Mouse (Mus musculus): ENCODE results near the gene Cdk7.
A peak's percentile ranks its signal among the peaks of the same experiment; 100 is the strongest.
"Not testable (repeated sequence)": the region's sequence is repeated elsewhere in the genome, so short reads cannot be mapped to it uniquely, and the experiment has no call there.

The Cdk7 gene

DNA sequence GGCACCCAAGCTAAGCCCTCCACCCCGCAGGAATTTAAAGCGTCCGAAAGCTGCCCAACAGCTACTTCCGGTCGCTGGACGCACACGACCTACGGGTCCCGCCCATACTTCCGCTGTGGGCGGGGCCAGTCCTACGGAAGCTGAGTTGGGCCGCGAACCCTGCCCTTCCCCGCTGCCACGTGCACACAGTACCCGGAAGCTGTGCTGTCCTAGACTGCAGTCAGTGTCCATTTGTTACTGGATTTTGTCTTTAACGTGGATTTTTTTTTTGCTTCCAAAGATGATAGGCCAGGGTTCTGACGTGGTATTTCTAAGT, at the start of gene Cdk7:
TSS of gene Cdk7 (minus strand) at position 79 of the 316 bp plus-strand sequence.
- peak; percentile 94 for DNase-seq (ENCODE audit: low spot score)

DNA sequence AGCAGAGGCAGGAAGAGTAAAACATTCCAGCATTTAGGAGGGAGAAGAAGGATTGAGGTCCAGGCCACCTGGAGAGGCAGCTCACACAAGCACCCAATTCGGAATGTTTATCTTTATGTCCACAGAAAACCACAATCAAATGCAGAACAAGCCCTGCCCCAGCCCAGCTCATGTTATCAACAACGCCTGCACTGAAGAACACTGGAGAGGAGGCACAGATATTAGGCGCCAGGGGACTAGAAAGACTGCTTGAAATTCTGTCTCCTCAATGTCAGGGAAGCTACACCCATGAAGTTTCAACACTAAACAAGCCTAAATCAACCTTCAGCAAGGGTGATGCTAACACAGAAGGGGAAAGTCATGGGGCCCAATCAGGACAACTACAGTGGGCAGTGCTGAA, 46.8 kb upstream of the Cdk7 start:
- no peak for DNase-seq (ENCODE audit: low spot score)

DNA sequence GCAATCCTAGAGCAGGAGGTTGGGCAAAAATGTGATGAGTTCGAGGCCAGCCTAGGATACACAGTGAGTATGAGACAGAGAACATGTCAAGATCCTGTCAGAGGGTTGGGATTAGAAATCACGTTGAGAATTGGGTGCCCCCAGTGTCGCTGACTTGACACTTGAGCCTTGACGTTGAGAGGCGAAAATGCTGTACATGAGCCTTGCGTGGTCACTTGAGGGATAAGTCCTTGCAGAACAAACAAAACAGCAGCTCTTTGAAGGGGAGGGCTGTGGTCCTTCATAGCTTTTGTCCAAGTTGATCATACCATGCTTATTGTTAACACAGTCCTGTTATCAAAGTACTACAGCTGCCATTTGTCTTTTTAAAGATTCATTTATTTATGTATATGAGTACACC, 46.0 kb upstream of the Cdk7 start:
- DNase-seq (ENCODE audit: low spot score) = no peak

DNA sequence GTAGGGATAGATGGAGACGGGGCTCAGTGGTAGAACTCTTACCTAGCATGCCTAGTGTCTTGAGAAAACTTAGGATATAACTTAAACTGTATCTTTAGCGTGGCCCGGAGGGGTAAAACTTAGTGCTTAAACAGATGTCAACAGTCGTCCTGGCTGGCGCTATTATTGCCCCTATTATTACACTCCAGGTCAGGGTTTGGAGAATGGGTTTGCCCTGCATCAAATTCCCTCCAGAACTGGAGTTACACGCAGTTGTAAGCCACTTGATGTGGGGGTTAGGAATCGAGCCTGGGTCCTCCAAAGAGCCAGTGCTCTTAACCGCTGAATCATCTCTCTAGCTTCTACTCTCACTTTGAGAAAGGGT, 45.3 kb upstream of the Cdk7 start:
- DNase-seq (ENCODE audit: low spot score) = no peak

DNA sequence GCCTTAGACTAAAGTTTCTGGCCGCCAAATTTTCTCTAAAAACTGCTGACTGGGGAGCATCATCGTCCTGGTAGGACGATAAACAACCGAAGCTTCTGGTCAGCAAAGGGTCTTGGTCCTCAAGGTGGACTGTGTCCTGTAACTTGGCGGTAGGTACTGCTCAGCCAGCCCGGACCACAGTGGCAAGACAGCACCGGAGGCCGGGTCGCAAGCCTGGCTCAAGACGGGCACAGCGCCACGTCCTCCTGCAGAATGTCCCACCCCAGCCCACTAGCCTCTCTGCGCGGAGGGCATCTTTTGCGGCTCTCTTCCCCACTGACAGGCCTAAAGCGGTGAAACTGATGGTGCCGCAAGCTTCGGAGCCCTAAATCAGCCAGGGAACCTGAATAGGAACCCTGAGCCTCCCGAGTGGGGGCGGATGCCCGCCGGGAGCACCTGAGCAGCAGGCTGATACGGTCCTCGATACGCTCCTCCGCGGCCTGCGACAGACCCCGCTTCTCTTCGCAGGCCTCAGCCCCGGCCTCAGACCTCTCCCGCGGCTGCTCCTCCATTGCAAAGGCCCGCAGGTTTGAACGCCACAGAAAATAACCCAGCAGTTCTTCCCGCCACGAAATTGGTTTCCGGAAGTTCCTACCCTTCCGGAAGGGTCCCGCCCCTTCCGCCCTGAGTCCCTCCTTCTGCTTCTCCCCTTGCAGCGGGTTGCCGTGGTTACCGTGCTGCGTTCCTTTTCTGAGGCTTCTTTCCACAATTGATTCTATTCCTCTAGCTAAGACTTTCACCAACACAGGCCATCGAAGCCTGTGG, 44.7 kb upstream of the Cdk7 start, which contains the start of gene Cenph:
TSS of gene Cenph (minus strand) at position 648 of the 804 bp plus-strand sequence.
- peak; percentile 80 for DNase-seq (ENCODE audit: low spot score)

DNA sequence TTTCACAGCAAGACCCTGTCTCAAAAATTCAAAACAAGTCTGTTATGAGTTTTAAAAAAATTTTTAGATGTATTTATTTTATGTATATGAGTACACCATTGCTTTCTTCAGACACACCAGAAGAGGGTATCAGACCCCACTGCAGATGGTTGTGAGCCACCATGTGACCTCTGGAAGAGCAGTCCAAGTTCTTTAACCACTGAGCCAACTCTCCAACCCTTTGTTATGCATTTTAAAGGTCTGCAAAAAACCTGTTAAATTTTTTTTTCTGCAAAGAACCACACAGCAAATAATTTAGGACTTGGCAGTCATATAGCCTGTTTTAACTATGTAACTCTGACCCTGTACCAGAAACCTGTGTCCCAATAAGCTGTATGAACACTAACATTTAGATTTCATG, 44.0 kb upstream of the Cdk7 start:
- DNase-seq (ENCODE audit: low spot score) = no peak

DNA sequence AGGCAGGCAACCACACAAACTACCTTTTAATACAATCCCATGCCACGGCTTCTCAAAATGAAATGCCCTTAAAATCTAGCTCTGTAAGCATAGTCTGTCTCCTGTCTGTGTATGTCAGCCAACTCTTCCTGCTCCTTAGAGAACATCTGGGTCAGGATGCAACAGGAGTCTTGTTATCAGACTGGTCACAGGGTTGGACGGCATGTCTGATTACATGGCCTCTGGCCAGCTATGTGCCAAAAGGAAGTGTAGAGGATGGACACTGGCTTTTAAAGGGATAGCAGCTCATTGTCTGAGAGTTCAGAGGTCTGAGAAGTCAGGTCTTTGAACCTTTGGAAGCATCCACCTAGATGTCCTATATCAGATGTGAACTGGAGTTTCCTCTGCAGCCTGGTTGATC, 24.6 kb upstream of the Cdk7 start:
- DNase-seq (ENCODE audit: low spot score) = peak; percentile 48

DNA sequence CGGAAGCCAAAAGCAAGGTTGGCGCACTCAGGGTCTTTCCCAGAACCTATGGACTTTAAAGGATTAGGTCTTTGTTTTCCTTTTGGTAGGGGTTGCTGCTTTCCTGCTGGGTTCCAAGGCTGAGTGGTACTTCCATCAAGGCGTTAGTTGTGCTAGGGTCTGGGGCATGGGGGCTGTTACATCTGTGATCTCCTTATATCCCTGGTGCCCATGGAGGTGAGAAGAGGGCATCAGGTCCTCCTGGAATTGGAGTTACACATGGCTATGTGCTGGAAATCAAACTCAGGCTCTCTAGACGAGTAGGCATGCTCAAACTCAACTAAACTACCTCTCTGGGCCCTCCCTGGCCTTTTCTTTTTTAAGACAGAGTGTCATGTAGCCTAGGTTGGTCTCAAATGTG, 23.4 kb upstream of the Cdk7 start:
- DNase-seq (ENCODE audit: low spot score) = no peak

DNA sequence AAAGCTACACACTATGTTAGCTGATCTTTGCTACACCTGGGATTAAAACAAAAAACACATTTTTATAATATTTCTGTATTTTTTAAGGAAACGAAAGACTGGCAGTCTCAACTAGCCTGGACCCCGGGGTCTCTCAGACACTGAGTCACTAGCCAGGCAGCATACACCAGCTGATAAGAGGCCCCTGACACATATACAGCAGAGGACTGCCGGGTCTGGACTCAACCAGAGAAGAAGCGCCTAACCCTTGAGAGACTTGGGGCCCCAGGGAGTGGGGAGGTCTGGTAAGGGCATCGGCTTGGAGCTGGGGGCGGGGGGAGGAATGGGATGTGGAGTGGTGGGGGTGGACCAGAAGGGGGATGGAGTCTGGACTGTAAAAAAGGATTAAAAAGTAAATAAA, 22.3 kb upstream of the Cdk7 start:
- DNase-seq (ENCODE audit: low spot score) = no peak

DNA sequence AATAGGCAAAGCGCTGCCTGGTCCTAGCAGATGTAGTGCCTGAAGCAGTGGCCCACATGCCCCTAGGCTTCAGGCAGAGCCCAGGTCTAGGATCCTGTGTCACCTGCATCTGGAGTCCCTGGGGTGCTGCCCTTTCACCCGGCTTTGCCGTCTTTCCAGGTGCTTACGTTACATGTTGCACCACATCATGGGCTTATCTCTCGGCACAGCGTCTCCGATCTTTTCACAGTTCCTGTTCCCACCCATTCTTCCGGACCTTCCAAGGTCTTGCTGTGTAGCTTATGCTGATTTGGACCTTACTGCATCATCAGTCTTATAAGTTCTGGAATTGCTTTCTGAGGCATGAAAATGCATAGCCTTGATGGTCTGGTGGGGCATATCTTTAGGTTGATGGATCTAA, 21.8 kb upstream of the Cdk7 start:
- DNase-seq (ENCODE audit: low spot score) = no peak

DNA sequence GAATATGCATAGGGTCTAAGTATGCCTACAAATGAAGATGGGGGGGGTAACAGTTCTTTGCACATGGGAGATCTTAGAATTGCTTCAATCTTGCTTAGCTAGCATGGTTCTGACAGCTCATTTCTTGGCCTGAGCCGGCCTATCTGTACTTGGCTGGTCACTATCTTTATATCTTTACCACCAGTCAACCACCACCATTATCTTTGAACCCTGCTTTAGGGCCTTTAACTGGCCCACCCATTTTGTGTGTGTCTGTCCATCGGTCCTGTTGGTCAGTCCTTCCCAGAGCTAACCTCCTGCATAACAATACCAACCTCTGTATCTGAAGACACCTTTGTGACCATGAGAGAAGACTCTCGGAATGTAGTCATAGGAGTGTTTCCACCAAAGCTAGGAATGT, 20.7 kb upstream of the Cdk7 start:
- DNase-seq (ENCODE audit: low spot score) = no peak

DNA sequence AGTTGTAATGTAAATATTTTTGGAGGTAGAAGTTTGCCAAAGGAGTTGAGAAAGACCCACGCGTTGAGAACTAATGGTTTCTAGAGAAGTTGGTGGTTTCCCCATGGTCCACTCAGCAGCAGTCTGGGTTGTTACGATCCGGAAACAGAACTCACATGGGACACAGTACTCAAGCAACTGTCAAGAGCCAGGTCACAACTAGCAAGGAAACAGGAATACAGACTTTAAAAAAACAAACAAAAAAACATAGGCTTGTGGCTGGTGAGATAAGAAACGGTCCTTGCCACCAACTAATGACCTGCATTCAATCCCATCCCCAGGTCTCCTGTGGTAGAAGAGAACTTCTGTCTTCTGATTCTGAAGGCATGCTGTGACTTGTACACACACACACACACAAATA, 20.1 kb upstream of the Cdk7 start:
- no peak for DNase-seq (ENCODE audit: low spot score)

DNA sequence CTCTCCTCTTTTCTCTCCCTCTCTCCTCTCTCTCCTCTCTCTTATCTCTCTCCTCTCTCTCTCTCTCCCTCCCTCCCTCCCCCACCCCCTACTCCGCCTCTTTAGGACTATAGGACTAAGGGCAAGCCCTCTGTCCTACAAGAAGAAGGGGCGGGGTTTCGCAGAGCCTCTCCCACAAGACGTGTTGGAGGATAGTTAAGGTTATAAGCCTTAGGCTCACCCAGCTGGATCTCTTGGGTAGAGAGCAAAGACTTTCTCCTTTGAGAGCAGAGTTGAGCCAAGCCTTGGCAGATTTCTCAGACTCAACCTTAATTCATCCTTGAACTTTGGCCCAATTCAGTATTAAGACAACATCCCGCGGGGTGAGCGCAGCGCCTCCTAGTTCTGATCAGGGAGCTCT, 17.9 kb upstream of the Cdk7 start:
- DNase-seq (ENCODE audit: low spot score) = no peak

DNA sequence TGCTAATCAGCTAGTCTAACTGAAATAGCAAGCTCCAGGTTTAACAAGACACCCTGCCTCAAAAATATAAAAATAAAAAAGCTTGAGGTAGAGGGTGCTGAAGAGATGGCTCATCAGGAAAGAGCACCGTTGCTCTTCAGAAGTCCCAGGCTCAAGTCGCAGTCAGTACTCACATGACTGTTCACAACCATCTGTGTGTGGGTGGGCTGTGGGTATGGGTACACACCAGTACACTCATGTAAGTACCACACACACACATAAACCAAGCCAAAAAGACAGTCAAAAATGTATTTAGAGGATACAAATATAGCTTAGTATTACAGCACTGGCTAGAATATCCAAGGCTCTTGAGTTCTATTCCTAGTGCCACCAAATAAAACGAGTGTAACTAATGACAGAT, 15.4 kb upstream of the Cdk7 start:
- no peak for DNase-seq (ENCODE audit: low spot score)

DNA sequence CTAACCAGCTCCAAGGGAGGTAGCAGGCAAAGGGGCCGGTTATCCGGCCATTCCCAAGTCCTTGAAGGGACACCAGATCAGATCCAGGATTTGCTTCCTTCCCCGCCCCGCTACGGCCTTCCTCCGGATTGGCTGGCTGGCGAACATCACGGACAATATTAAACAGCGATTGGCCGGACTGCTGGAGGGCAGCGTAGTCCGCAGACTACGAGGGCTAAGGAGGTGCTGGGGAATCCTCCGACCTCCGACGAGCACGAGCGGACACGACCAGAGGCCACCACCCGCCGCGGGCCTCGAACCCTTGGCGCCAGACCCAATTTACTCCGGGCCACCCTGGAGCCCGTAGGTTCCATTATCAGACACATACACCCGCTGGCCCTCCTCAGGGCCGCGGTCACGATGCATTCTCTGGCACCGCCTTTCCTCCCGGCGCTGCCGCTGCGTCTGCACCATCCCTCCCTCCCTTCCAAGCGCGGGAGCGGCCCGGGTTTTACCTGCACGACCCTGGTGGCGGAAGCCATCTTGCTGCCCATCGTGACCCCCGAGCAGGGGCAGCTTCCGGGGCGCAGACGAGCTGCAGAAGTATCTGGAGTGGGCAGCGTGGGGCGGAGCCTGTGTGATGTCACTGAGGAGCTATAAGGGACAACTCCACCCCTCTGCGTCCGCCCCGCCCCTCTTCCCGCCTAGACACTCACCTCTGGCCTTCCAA, 13.5 kb upstream of the Cdk7 start, which contains the start of gene Mrps36:
TSS of gene Mrps36 (minus strand) at position 624 of the 709 bp plus-strand sequence.
- peak; percentile 95 for DNase-seq (ENCODE audit: low spot score)

DNA sequence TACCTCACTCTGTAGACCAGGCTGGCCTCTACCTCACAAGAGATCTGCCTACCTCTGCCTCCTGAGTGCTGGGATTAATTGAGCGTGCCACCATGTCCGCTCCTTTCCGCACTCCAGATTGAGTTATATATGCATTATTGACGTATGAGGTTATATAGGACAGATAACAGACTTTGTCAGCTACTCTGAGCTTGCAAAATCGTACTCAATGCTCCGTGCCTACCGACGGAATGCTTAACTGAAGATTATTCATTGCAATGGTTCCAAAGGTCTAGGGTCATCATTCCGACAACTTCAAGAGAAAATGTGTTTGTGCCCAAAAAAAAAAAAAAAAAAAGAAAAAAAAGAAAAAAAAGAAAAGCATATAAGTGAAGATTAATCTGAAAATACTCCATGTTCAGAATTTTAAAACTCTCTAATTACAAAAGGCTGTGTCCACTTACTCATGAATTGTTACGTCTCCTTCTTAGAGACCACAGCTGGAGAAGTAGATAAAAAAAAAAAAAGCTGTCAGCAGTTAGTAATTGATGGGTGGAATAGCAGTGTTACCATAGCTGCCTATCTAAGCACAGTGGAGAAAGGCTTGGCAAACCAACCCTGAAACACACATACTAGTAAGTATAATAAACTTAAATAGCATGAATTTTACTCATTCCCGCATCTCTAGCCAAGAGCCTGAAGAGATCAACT, 12.8 kb upstream of the Cdk7 start:
- DNase-seq (ENCODE audit: low spot score) = no peak

DNA sequence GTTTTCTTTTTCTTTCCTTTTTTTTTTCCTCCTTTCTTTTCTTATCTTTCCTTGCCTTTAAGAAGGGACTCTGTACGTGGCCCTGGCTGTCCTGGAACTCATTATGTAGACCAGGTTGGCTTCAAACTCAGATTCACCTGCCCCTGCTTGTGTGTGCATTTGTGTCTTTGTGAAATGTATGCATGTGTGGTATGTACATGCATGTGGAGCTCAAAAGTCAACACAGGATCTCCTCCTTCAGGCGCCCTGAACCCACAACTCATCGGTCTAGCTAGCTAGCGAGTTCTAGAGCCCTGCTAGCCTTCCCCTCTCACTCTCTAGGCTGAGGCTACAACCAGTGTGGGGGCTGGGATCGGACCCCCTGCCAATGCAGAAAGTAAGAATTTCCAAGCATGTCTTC, 12.1 kb upstream of the Cdk7 start:
- DNase-seq (ENCODE audit: low spot score) = no peak

DNA sequence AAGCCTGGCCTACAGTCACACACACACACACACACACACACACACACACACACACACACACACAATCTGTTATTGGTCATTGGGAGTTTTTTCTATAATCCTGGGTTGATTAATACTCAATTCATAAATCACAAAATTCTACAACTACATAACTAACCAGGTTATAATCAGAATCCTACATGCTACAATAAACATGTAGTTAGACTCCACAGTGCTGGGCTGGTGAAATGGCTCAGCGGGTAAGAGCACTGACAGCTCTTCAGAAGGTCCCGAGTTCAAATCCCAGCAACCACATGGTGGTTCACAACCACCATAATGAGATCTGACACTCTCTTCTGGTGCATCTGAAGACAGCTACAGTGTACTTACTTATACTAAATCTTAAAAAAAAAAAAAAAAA, 2.0 kb upstream of the Cdk7 start:
- no peak for DNase-seq (ENCODE audit: low spot score)

DNA sequence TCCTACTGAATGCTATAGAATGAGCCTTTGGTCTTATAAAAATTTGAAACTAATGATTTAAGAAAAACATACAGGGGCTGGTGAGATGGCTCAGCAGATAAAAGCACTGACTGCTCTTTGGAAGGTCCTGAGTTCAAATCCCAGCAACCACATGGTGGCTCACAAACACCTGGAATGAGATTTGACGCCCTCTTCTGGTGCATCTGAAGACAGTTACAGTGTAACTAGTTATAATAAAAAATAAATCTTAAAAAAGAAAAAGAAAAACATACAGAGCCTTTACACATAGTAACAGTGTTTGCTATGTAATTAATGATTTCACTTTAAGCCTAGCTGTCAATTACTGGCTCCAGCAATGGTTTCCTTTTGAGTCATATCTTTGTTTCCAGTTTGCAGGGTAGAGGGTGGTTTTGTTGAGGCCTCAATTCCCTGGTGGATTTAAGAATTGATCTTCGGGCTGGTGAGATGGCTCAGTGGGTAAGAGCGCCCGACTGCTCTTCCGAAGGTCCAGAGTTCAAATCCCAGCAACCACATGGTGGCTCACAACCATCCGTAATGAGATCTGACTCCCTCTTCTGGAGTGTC, 815 bp upstream of the Cdk7 start:
- DNase-seq (ENCODE audit: low spot score) = not testable (repeated sequence)

DNA sequence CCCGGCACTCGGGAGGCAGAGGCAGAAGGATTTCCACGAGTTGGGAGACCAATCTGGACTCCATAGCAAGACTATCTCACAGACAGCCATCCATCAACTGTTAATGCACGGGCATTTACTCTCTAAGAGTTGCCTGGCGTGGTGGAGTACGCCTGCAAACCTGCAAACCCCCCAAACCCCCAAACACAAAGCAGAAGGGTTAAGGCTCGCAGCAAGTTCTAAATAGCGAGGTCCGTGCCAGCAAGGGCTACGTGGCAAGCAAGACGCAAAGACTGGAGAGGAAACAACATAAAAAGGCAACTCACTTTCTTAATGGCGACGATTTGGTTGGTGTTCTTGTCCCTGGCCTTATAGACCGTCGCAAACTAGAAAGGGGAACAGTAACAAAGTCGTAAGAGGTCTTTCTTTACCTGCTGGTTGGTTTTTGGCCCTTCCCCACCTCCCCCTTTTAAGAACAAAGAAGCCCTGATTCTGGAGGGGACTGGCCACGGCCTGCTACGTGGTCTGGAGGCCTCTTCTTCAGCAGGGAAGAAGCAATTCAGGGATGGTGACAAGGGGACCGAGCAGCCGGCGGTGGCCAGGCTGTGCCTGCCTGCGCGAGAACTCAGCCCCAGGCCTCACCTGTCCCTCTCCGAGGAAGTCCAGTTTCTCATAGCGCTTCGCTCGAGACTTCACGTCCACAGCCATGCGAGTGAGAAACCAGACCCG, 432 bp downstream of the Cdk7 start:
- no peak for DNase-seq (ENCODE audit: low spot score)

DNA sequence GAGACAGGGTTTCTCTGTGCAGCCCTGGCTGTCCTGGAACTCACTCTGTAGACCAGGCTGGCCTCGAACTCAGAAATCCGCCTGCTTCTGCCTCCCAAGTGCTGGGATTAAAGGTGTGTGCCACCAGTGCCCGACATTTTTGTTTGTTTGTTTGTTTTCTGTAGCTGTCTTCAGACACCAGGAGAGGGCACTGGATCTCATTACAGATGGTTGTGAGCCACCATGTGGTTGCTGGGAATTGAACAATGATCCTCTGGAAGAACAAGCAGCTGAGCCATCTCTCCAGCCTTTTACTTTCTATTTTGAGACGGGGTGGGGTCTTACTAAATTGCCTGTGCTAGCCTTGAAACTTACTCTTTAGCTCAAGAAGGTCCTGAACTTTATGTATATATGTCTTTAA, 2.2 kb downstream of the Cdk7 start:
- not testable (repeated sequence) for DNase-seq (ENCODE audit: low spot score)

DNA sequence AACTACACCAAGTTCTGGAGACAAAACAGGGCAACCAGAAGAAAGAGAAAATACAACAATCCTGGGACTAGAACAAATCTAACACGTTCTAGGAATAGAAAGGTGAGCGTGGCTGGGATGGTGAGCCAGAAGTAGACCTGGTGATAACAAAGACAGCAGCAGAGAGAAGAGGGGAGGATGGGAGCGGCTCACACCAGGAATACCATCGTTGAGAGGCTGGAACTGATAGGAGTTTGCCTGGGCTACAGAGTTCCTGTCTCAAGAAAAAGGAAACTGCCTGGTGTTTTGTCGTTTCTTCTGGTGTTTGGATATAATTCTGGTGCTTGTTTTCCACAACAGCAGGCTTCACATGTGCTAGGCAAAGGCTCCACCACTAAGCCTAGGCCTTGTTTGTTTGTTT, 2.7 kb downstream of the Cdk7 start:
- DNase-seq (ENCODE audit: low spot score) = no peak
